Mouse (Mus musculus) left cerebral cortex, postnatal 10 days (tissue): ENCODE results near the gene Gm21900. TPM values are rescaled to one million over a fixed set of nuclear protein-coding genes. Genes with fewer than 3 reads are reported as not detected.
"Not testable (repeated sequence)": the region's sequence is repeated elsewhere in the genome, so short reads cannot be mapped to it uniquely, and the experiment has no call there.

Source experiments
- DNase-seq, 2 experiments: peaks; one replicate each; pipeline ENCODE4 v3.0.0; 2021 to 2022; ENCODE audit warnings: low spot score in 2 of 2, mixed read lengths in 1 of 2; ENCODE audit errors: extremely low spot score in 1 of 2
- intact Hi-C: fragments of 180-260 bp; cut with DNase I; formaldehyde crosslinking; loops from one replicate; pipeline ENCODE4 v1.15.1; 2025
- total RNA-seq, 2 experiments: library from RNA; stranded (reverse); gene quantifications; 2 replicates each; pipeline ENCODE4 v1.2.3; 2021

Gm21900 gene
- not detected for total RNA-seq

- intact Hi-C loops, result not testable (repeated sequence)
Observed at GRCm38 (mm10) chrY:10616061-10616460, at the start of gene Gm21900. Gene Gm21900 (plus strand): TSS chrY:10616361.

GRCm38 (mm10) chrY:10643516-10643915 is 27.4 kb downstream of the Gm21900 start:
- peak; percentile 0 to 20 for DNase-seq
- intact Hi-C loops, result not testable (repeated sequence)

More at GRCm38 (mm10) chrY:10616061-10616460, at the start of gene Gm21900:
- DNase-seq, result not testable (repeated sequence)

Other genes with a start within 250 kb of the Gm21900 start
- gene Gm28510, start 203.6 kb upstream of the Gm21900 start, total RNA-seq, result not detected
- not detected for gene Gm20737, start 80.3 kb upstream of the Gm21900 start, total RNA-seq
- gene Gm21775, start 62.9 kb upstream of the Gm21900 start, total RNA-seq, result not detected
- gene Gm20777, start 136.1 kb downstream of the Gm21900 start, total RNA-seq, result not detected